Mouse (Mus musculus): ENCODE results near the gene Pkp1.

GRCm38 (mm10) chr1:135855344-135855687, 63.7 kb downstream of the Pkp1 start:
- TF ChIP-seq CTCF (IDR thresholded peaks at IDR 0.05; ENCODE audit: low read depth, low read length): no peak
- TF ChIP-seq POLR2AphosphoS5 (IDR thresholded peaks at IDR 0.05; ENCODE audit: insufficient replicate concordance, low read depth, low read length): no peak
- no peak for TF ChIP-seq TAL1 (conservative IDR thresholded peaks at IDR 0.05; ENCODE audit: low read depth, low read length)
- no peak for TF ChIP-seq GATA1 (IDR thresholded peaks at IDR 0.05; ENCODE audit: borderline replicate concordance, low read length)
- no peak for TF ChIP-seq GATA2 (IDR thresholded peaks at IDR 0.05; ENCODE audit: borderline replicate concordance, low read depth, low read length)
